Mouse (Mus musculus): ENCODE measurements at regions not wholly inside any gene's neighbourhood (a gene's known extent, or its start where the extent isn't known, plus 50 kb on each side); places are given as distances from the start of the nearest gene placed in this dataset.

DNA sequence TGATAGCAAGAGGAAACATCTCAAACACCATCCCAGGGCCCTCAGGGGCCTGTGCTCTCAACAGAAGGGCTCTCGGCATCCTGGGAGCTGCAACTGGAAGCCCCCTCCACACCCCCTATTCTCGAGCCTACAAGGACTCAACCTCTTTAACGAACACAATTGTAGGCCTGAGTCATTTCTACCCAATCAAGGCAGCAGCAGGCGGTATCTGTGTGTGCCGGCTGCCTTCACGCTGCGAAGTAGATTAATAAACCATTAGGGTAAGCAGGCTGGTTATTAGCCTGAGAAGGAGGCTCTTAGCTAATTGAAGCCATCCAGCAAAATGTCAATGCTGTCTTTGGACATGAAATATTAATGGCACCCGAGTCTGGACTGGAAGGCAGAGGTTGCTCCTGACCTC is 61.7 kb upstream of the Ppp1r26 start:
- no peak for TF ChIP-seq CTCF (IDR thresholded peaks at IDR 0.05; ENCODE audit: low read depth)
- TF ChIP-seq EP300 (IDR thresholded peaks at IDR 0.05; ENCODE audit: low read depth): no peak
